19 mouse cellular contexts compared by ENCODE assay signal in genomic region chr2:91399168-91399567, GRCm38 (mm10). TPM values are rescaled to one million over a fixed set of nuclear protein-coding genes. Genes with fewer than 3 reads are reported as not detected.
DNase-seq lines count a peak whose midpoint lies in the region; ATAC-seq and TF ChIP-seq lines count a peak whose summit lies in the region.
"Had no signal": no experiment of that assay in that cellular context is flagged by ENCODE, and none has a peak within 500 bp of the region (broad histone marks: within the 10 kb centered on the region; RNA-seq: fewer than 3 reads in every experiment).

No protein-coding gene starts in this region.

- no peaks in the 10 kb centered on the region for H3K36me3 ChIP-seq in forebrain, embryonic 10.5 days (replicated peaks)
- H3K36me3 ChIP-seq in forebrain, postnatal 0 days (ENCODE audit: insufficient read depth): no peaks in the 10 kb centered on the region
- H3K36me3 ChIP-seq in embryonic facial prominence, embryonic 10.5 days (replicated peaks): no peaks in the 10 kb centered on the region
- no peaks in the 10 kb centered on the region for H3K36me3 ChIP-seq in hindbrain, embryonic 12.5 days
- no peaks in the 10 kb centered on the region for H3K36me3 ChIP-seq in midbrain, embryonic 14.5 days (ENCODE audit: control insufficient read depth, insufficient read depth, low read length)
- no peaks in the 10 kb centered on the region for H3K36me3 ChIP-seq in lung, postnatal 0 days (ENCODE audit: insufficient read depth, low read length)
- H3K36me3 ChIP-seq: heart, embryonic 13.5 days; limb, embryonic 12.5 days; liver, embryonic 15.5 days; stomach, embryonic 15.5 days had no signal

- no peak overlapping the region for H3K4me2 ChIP-seq in forebrain, postnatal 0 days (ENCODE audit: low read depth)
- no peak overlapping the region for H3K4me2 ChIP-seq in hindbrain, embryonic 12.5 days (replicated peaks)
- no peak overlapping the region for H3K4me2 ChIP-seq in midbrain, embryonic 14.5 days (ENCODE audit: low read length)
- no peak overlapping the region for H3K4me2 ChIP-seq in lung, postnatal 0 days (replicated peaks; ENCODE audit: low read depth, low read length)
- H3K4me2 ChIP-seq: heart, embryonic 13.5 days; limb, embryonic 12.5 days; liver, embryonic 15.5 days; stomach, embryonic 15.5 days had no signal

- intact Hi-C loops in left cerebral cortex, postnatal 25 days (cut with DNase I): no loop called here
- intact Hi-C loops in heart, postnatal 36 days (cut with DNase I): no loop called here

- 33% methylated on average over 3 of the region's 3 CpGs for WGBS in forebrain, embryonic 10.5 days
- WGBS in forebrain, postnatal 0 days: 14% methylated on average over 3 of the region's 3 CpGs
- 41% methylated on average over 3 of the region's 3 CpGs for WGBS in embryonic facial prominence, embryonic 10.5 days
- WGBS in hindbrain, embryonic 12.5 days: 35% methylated on average over 3 of the region's 3 CpGs
- 19% methylated on average over 3 of the region's 3 CpGs for WGBS in midbrain, embryonic 14.5 days
- WGBS in lung, postnatal 0 days: 36% methylated on average over 3 of the region's 3 CpGs

- H3K9me3 ChIP-seq in forebrain, embryonic 10.5 days: no peaks in the 10 kb centered on the region
- H3K9me3 ChIP-seq in forebrain, postnatal 0 days (ENCODE audit: low read length): no peaks in the 10 kb centered on the region
- H3K9me3 ChIP-seq in embryonic facial prominence, embryonic 10.5 days: no peaks in the 10 kb centered on the region
- no peaks in the 10 kb centered on the region for H3K9me3 ChIP-seq in hindbrain, embryonic 12.5 days (replicated peaks)
- no peaks in the 10 kb centered on the region for H3K9me3 ChIP-seq in midbrain, embryonic 14.5 days (ENCODE audit: control insufficient read depth, low read length)
- H3K9me3 ChIP-seq in lung, postnatal 0 days (ENCODE audit: low read length): no peaks in the 10 kb centered on the region
- H3K9me3 ChIP-seq: heart, embryonic 13.5 days; limb, embryonic 12.5 days; liver, embryonic 15.5 days; stomach, embryonic 15.5 days had no signal

- H3K9ac ChIP-seq in forebrain, postnatal 0 days: no peak overlapping the region
- no peak overlapping the region for H3K9ac ChIP-seq in hindbrain, embryonic 12.5 days
- H3K9ac ChIP-seq in midbrain, embryonic 14.5 days (replicated peaks; ENCODE audit: low read length): no peak overlapping the region
- H3K9ac ChIP-seq in lung, postnatal 0 days (replicated peaks; ENCODE audit: low read depth): no peak overlapping the region
- H3K9ac ChIP-seq: heart, embryonic 13.5 days; limb, embryonic 12.5 days; liver, embryonic 15.5 days; stomach, embryonic 15.5 days had no signal

- TF ChIP-seq CTCF in forebrain, postnatal 0 days (IDR thresholded peaks at IDR 0.05; ENCODE audit: low read depth): no peak
- no peak for TF ChIP-seq CTCF in lung, postnatal 0 days (IDR thresholded peaks at IDR 0.05)

- peaks cover 68% of the 10 kb centered on the region for H3K27me3 ChIP-seq in forebrain, embryonic 10.5 days (ENCODE audit: poor library complexity, severe bottlenecking)
- no peaks in the 10 kb centered on the region for H3K27me3 ChIP-seq in forebrain, postnatal 0 days (ENCODE audit: insufficient read depth, low read length)
- H3K27me3 ChIP-seq in embryonic facial prominence, embryonic 10.5 days (replicated peaks; ENCODE audit: low read depth, poor library complexity, severe bottlenecking): peaks cover 16% of the 10 kb centered on the region
- H3K27me3 ChIP-seq in hindbrain, embryonic 12.5 days: no peaks in the 10 kb centered on the region
- no peaks in the 10 kb centered on the region for H3K27me3 ChIP-seq in midbrain, embryonic 14.5 days (ENCODE audit: control insufficient read depth, insufficient read depth, low read length)
- no peaks in the 10 kb centered on the region for H3K27me3 ChIP-seq in lung, postnatal 0 days (replicated peaks; ENCODE audit: insufficient read depth, low read length)
- H3K27me3 ChIP-seq: heart, embryonic 13.5 days; limb, embryonic 12.5 days; liver, embryonic 15.5 days; stomach, embryonic 15.5 days had no signal

- H3K4me3 ChIP-seq in forebrain, embryonic 10.5 days: no peak overlapping the region
- H3K4me3 ChIP-seq in forebrain, postnatal 0 days (ENCODE audit: low read depth, low read length): no peak overlapping the region
- H3K4me3 ChIP-seq in embryonic facial prominence, embryonic 10.5 days: no peak overlapping the region
- H3K4me3 ChIP-seq in hindbrain, embryonic 12.5 days: no peak overlapping the region
- no peak overlapping the region for H3K4me3 ChIP-seq in midbrain, embryonic 14.5 days (replicated peaks; ENCODE audit: low read depth, low read length)
- no peak overlapping the region for H3K4me3 ChIP-seq in lung, postnatal 0 days (ENCODE audit: low read depth, low read length)
- H3K4me3 ChIP-seq: heart, embryonic 13.5 days; limb, embryonic 12.5 days; liver, embryonic 15.5 days; stomach, embryonic 15.5 days had no signal

- ATAC-seq in forebrain, postnatal 0 days: no peak
- no peak for ATAC-seq in hindbrain, embryonic 12.5 days (ENCODE audit: low FRiP score)
- ATAC-seq in midbrain, embryonic 14.5 days (ENCODE audit: low FRiP score, low TSS enrichment): no peak
- ATAC-seq in lung, postnatal 0 days: no peak
- ATAC-seq: inflammation-experienced regulatory T-cells, adult 6 months had no signal

- DNase-seq in forebrain, embryonic 10.5 days (ENCODE audit: extremely low spot score, low spot score): peak; percentile 18
- no peak for DNase-seq in forebrain, postnatal 0 days
- DNase-seq in embryonic facial prominence, embryonic 10.5 days (ENCODE audit: low spot score): no peak
- DNase-seq in midbrain, embryonic 14.5 days: no peak
- no peak for DNase-seq in left cerebral cortex, postnatal 25 days (ENCODE audit: low spot score in 2 of 2)
- no peak for DNase-seq in heart, postnatal 36 days
- no peak for DNase-seq in lung, postnatal 0 days (ENCODE audit: low spot score)
- DNase-seq: cerebellum, adult 9-11 months; gastrocnemius, postnatal 14 days; kidney, postnatal 25 days; layer of hippocampus, postnatal 36 days; thymus, postnatal 14 days had no signal

- no peak for TF ChIP-seq EP300 in lung, postnatal 0 days (IDR thresholded peaks at IDR 0.05)

- peaks cover 49% of the 10 kb centered on the region for H3K4me1 ChIP-seq in forebrain, embryonic 10.5 days
- no peaks in the 10 kb centered on the region for H3K4me1 ChIP-seq in forebrain, postnatal 0 days (ENCODE audit: insufficient read depth)
- H3K4me1 ChIP-seq in embryonic facial prominence, embryonic 10.5 days: peaks cover 26% of the 10 kb centered on the region
- H3K4me1 ChIP-seq in hindbrain, embryonic 12.5 days: peaks cover 15% of the 10 kb centered on the region
- peaks cover 14% of the 10 kb centered on the region for H3K4me1 ChIP-seq in midbrain, embryonic 14.5 days (ENCODE audit: control insufficient read depth, insufficient read depth, low read length)
- H3K4me1 ChIP-seq in lung, postnatal 0 days (ENCODE audit: insufficient read depth, low read depth, low read length): no peaks in the 10 kb centered on the region
- H3K4me1 ChIP-seq: stomach, embryonic 15.5 days had no signal

- H3K27ac ChIP-seq in forebrain, embryonic 10.5 days: peak overlapping the region; percentile 79
- H3K27ac ChIP-seq in forebrain, postnatal 0 days (ENCODE audit: low read depth, low read length): no peak overlapping the region
- H3K27ac ChIP-seq in embryonic facial prominence, embryonic 10.5 days (replicated peaks): peak overlapping the region; percentile 44; the same call in 1 of the 2 replicates
- peak overlapping the region; percentile 74 for H3K27ac ChIP-seq in hindbrain, embryonic 12.5 days
- peak overlapping the region; percentile 71 for H3K27ac ChIP-seq in midbrain, embryonic 14.5 days (replicated peaks; ENCODE audit: low read depth, low read length)
- H3K27ac ChIP-seq in lung, postnatal 0 days (ENCODE audit: low read length): no peak overlapping the region
- H3K27ac ChIP-seq: heart, embryonic 13.5 days; liver, embryonic 15.5 days; macrophage; stomach, embryonic 15.5 days had no signal

RNA-seq across cellular contexts. Expression of gene 1110051M20Rik, which starts 45.3 kb away (rescaled TPM):
- 95.7 and 100 TPM in 2 replicates for polyA plus RNA-seq in forebrain, embryonic 10.5 days (2016; fragmentation: Nextera tagmentation; extraction: Ambion mirVana)
- 127 and 147 TPM in 2 replicates for total RNA-seq in forebrain, postnatal 0 days (2014; rRNA removed)
- polyA plus RNA-seq in forebrain, postnatal 0 days (2015; fragmentation: Nextera tagmentation; extraction: Ambion mirVana): 165 and 182 TPM in 2 replicates
- polyA plus RNA-seq in embryonic facial prominence, embryonic 10.5 days (2016; fragmentation: Nextera tagmentation; extraction: Ambion mirVana): 75.3 and 76.9 TPM in 2 replicates
- 104 and 105 TPM in 2 replicates for polyA plus RNA-seq in hindbrain, embryonic 12.5 days (2016; fragmentation: Nextera tagmentation; extraction: Ambion mirVana)
- 175 and 176 TPM in 2 replicates for polyA plus RNA-seq in midbrain, embryonic 14.5 days (2014; fragmentation: Nextera tagmentation; extraction: Ambion mirVana)
- total RNA-seq in left cerebral cortex, postnatal 25 days (2021): 10 to 100 TPM; 89.9 to 96.6 TPM
- total RNA-seq in heart, postnatal 36 days (2021): 10 to 100 TPM in 1 of 2 experiments, 1 to 10 TPM in 1; 9.4 to 12.1 TPM
- 27.0 and 38.9 TPM in 2 replicates for polyA plus RNA-seq in lung, postnatal 0 days (2015; fragmentation: Nextera tagmentation; extraction: Ambion mirVana)

RNA-seq across cellular contexts. Expression of gene Lrp4, which starts 58.1 kb away (rescaled TPM):
- 10.6 and 11.3 TPM in 2 replicates for polyA plus RNA-seq in forebrain, embryonic 10.5 days (2016; fragmentation: Nextera tagmentation; extraction: Ambion mirVana)
- total RNA-seq in forebrain, postnatal 0 days (2014; rRNA removed): 12.0 and 13.7 TPM in 2 replicates
- polyA plus RNA-seq in forebrain, postnatal 0 days (2015; fragmentation: Nextera tagmentation; extraction: Ambion mirVana): 2.8 and 4.1 TPM in 2 replicates
- polyA plus RNA-seq in embryonic facial prominence, embryonic 10.5 days (2016; fragmentation: Nextera tagmentation; extraction: Ambion mirVana): 8.3 and 8.4 TPM in 2 replicates
- polyA plus RNA-seq in hindbrain, embryonic 12.5 days (2016; fragmentation: Nextera tagmentation; extraction: Ambion mirVana): 5.8 and 6.4 TPM in 2 replicates
- 2.8 and 4.7 TPM in 2 replicates for polyA plus RNA-seq in midbrain, embryonic 14.5 days (2014; fragmentation: Nextera tagmentation; extraction: Ambion mirVana)
- total RNA-seq in left cerebral cortex, postnatal 25 days (2021): 10 to 100 TPM; 24.9 to 25.2 TPM
- total RNA-seq in heart, postnatal 36 days (2021): 10 to 100 TPM; 10.6 to 11.5 TPM
- polyA plus RNA-seq in lung, postnatal 0 days (2015; fragmentation: Nextera tagmentation; extraction: Ambion mirVana): 18.9 TPM in 2 replicates

Comparison
In these comparisons a context has a peak if more than half of its experiments do, and no peak if none do; other contexts are left out.
1. H3K27ac ChIP-seq: peak in forebrain, embryonic 10.5 days (single experiment), embryonic facial prominence, embryonic 10.5 days (single experiment), hindbrain, embryonic 12.5 days (single experiment) and midbrain, embryonic 14.5 days (single experiment); none in forebrain, postnatal 0 days (single experiment) and lung, postnatal 0 days (single experiment).